Mouse (Mus musculus) lung, postnatal 0 days (tissue): ENCODE results near the gene Mn1.

Experiments used
- CTCF ChIP-seq: IDR thresholded peaks from 2 replicates; pipeline ENCODE4 v1.5.1; 2016; ENCODE audit warnings: antibody characterized with exemption, mild to moderate bottlenecking
- EP300 ChIP-seq: IDR thresholded peaks from 2 replicates; pipeline ENCODE4 v1.6.1; 2016; ENCODE audit warnings: antibody characterized with exemption, mild to moderate bottlenecking, control low read depth

- no peak for TF ChIP-seq CTCF
- no peak for TF ChIP-seq EP300
These were observed 8.7 kb downstream of the Mn1 start for GRCm38 (mm10) chr5:111425813-111426212.
